In the genomic region with DNA sequence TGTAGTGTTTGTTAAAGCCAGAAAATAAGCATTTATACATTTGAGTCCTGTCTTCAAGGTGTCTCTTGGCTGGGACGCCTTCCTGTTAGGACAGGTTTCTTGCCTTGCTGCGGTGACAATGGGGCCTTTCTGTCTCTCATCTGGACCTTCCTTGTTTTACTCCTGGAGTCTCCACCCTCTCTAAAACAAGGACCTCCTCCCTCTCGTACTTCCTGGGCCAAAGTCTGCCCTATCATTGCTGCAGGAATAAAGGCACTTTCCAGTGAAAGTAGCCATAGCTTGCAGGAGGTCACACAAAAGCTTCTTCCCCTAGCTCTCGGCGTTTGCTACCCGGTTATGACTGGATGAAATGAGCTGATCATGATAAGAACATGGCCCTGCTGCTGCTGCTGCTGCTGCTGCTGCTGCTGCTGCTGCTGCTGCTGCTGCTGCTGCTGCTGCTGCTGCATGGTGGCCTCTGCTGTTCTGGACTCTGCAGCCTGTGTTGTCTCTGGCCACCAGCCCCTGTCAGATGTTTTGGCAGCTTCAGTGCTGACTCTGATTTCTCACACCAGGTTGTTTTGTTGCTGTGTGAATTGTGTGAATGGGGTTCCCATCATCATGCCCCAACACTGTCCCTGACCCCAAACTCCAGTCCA, we compare ENCODE assay signal across 8 mouse cellular contexts.
DNase-seq lines count a peak whose midpoint lies in the region; ATAC-seq and TF ChIP-seq lines count a peak whose summit lies in the region.

No protein-coding gene starts in this region.

- ATAC-seq in intestine, postnatal 0 days = peak; percentile 92
- no peak; the same call in 1 of the 2 replicates for ATAC-seq in stomach, embryonic 16.5 days (ENCODE audit: insufficient read depth, low FRiP score)
- ATAC-seq in frontal cortex, adult (ENCODE audit: low TSS enrichment) = no peak
- no peak for ATAC-seq in liver, postnatal 0 days

- peak overlapping the region; percentile 35 for H3K27ac ChIP-seq in intestine, postnatal 0 days (ENCODE audit: low read depth, low read length)
- H3K27ac ChIP-seq in stomach, embryonic 16.5 days (ENCODE audit: low read length) = peak overlapping the region; percentile 9; the same call in 1 of the 2 replicates
- H3K27ac ChIP-seq in liver, postnatal 0 days (ENCODE audit: low read depth) = no peak overlapping the region

- H3K27me3 ChIP-seq in intestine, postnatal 0 days (replicated peaks; ENCODE audit: control insufficient read depth, insufficient read depth, low read length) = no peaks in the 10 kb centered on the region
- no peaks in the 10 kb centered on the region for H3K27me3 ChIP-seq in stomach, embryonic 16.5 days (ENCODE audit: control insufficient read depth, insufficient read depth, low read length)
- no peaks in the 10 kb centered on the region for H3K27me3 ChIP-seq in liver, postnatal 0 days (ENCODE audit: insufficient read depth, low read length)

- H3K9ac ChIP-seq in intestine, postnatal 0 days (ENCODE audit: low read depth, low read length) = no peak overlapping the region
- no peak overlapping the region for H3K9ac ChIP-seq in stomach, embryonic 16.5 days (ENCODE audit: low read length)
- H3K9ac ChIP-seq in liver, postnatal 0 days (replicated peaks) = no peak overlapping the region

- H3K4me1 ChIP-seq in intestine, postnatal 0 days (replicated peaks; ENCODE audit: control insufficient read depth, insufficient read depth, low read length) = peaks cover 11% of the 10 kb centered on the region; the same call in 1 of the 2 replicates
- peaks cover 15% of the 10 kb centered on the region for H3K4me1 ChIP-seq in stomach, embryonic 16.5 days (ENCODE audit: control insufficient read depth, insufficient read depth, low read length)
- no peaks in the 10 kb centered on the region for H3K4me1 ChIP-seq in liver, postnatal 0 days (ENCODE audit: insufficient read depth)

- no peak for TF ChIP-seq EP300 in liver, postnatal 0 days (IDR thresholded peaks at IDR 0.05; ENCODE audit: low read depth)

- WGBS in intestine, postnatal 0 days = 21% methylated on average over 6 of the region's 6 CpGs
- 40% methylated on average over 6 of the region's 6 CpGs for WGBS in stomach, embryonic 16.5 days
- WGBS in liver, postnatal 0 days (ENCODE audit: insufficient replicate concordance) = 36% methylated on average over 6 of the region's 6 CpGs

- H3K4me3 ChIP-seq in intestine, postnatal 0 days (ENCODE audit: low read depth, low read length) = no peak overlapping the region
- H3K4me3 ChIP-seq in stomach, embryonic 16.5 days (replicated peaks; ENCODE audit: low read length) = no peak overlapping the region
- H3K4me3 ChIP-seq in liver, postnatal 0 days (ENCODE audit: low read depth, low read length) = no peak overlapping the region

- no peak for TF ChIP-seq CTCF in intestine, postnatal 0 days (IDR thresholded peaks at IDR 0.05; ENCODE audit: low read depth)
- TF ChIP-seq CTCF in liver, postnatal 0 days (IDR thresholded peaks at IDR 0.05; ENCODE audit: low read depth) = no peak

- H3K4me2 ChIP-seq in intestine, postnatal 0 days (replicated peaks; ENCODE audit: low read depth) = peak overlapping the region; percentile 32; the same call in 1 of the 2 replicates
- H3K4me2 ChIP-seq in stomach, embryonic 16.5 days (ENCODE audit: low read depth, low read length) = no peak overlapping the region
- H3K4me2 ChIP-seq in liver, postnatal 0 days (ENCODE audit: low read depth, low read length) = no peak overlapping the region

- no peaks in the 10 kb centered on the region for H3K36me3 ChIP-seq in intestine, postnatal 0 days (ENCODE audit: control insufficient read depth, insufficient read depth)
- no peaks in the 10 kb centered on the region for H3K36me3 ChIP-seq in stomach, embryonic 16.5 days (ENCODE audit: control insufficient read depth, insufficient read depth, low read length)
- no peaks in the 10 kb centered on the region for H3K36me3 ChIP-seq in liver, postnatal 0 days (replicated peaks; ENCODE audit: insufficient read depth, low read length)

- H3K9me3 ChIP-seq in intestine, postnatal 0 days (ENCODE audit: control insufficient read depth) = no peaks in the 10 kb centered on the region
- no peaks in the 10 kb centered on the region for H3K9me3 ChIP-seq in stomach, embryonic 16.5 days (replicated peaks; ENCODE audit: control insufficient read depth, low read length)
- H3K9me3 ChIP-seq in liver, postnatal 0 days (ENCODE audit: low read length) = no peaks in the 10 kb centered on the region

- intact Hi-C loops in gastrocnemius, postnatal 14 days (cut with DNase I; ENCODE audit: low total_unique reads) = no loop called here

- DNase-seq in gastrocnemius, postnatal 14 days = peak; percentile 12
- no peak for DNase-seq in gastrocnemius, postnatal 4 days (ENCODE audit: low spot score in 2 of 2)
- DNase-seq in ovary, postnatal 10 days (ENCODE audit: low spot score) = peak; percentile 9
- no peak for DNase-seq in ovary, adult 18-20 months (ENCODE audit: low spot score)
- no peak for DNase-seq in liver, postnatal 0 days

Comparison
In these comparisons a context has a peak if more than half of its experiments do, and no peak if none do; other contexts are left out.
1. DNase-seq: peak in gastrocnemius, postnatal 14 days (single experiment) and ovary, postnatal 10 days (single experiment); none in gastrocnemius, postnatal 4 days (0 of 2), ovary, adult 18-20 months (single experiment) and liver, postnatal 0 days (single experiment).